Mouse (Mus musculus): ENCODE results near the gene Gm8297. TPM values are rescaled to one million over a fixed set of nuclear protein-coding genes. Genes with fewer than 3 reads are reported as not detected.
"Not testable (repeated sequence)": the region's sequence is repeated elsewhere in the genome, so short reads cannot be mapped to it uniquely, and the experiment has no call there.

Gene Gm8297
- polyA plus RNA-seq (2015; fragmentation: Nextera tagmentation; extraction: Ambion mirVana): not detected in 2 replicates

DNA sequence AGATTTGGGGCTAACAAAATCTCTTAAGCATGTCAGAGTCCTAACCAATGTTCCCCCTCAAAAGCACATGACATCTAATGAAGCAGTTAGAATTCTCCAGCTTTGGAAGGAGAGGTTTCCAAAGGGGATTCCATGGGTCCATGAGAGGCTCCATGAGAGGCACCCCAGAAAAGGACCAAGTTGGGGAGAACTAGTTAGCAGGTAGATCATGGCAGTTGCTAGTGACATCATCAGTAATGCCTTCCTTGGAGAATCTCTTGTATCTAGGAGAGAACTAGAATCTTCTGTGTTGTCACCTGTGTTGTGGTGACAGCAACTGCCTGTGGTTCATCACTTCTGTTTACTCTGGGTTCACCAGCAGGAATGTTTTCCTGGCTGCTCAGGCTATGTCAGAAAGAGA is at the start of gene Gm8297:
Gene Gm8297 (plus strand): TSS at position 301 of the 400 bp plus-strand sequence.
- not testable (repeated sequence) for H3K36me3 ChIP-seq; H3K27me3 ChIP-seq; H3K9ac ChIP-seq; H3K4me2 ChIP-seq; H3K9me3 ChIP-seq; ATAC-seq (ENCODE audit: low FRiP score); H3K4me1 ChIP-seq (replicated peaks); H3K4me3 ChIP-seq; H3K27ac ChIP-seq

DNA sequence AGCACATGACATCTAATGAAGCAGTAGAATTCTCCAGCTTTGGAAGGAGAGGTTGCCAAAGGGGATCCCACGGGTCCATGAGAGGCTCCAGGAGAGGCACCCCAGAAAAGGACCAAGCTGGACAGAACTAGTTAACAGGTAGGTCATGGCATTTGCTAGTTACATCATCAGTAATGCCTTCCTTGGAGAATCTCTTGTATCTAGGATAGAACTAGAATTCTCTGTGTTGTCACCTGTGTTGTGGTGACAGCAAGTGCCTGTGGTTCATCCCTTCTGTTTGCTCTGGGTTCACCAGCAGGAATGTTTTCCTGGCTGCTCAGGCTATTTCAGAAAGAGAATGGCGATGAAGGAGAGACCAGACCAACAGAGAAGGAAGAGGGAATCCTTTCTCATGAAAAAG is 31.9 kb downstream of the Gm8297 start, which contains the start of gene Gm3298:
Gene Gm3298 (plus strand): TSS at position 301 of the 400 bp plus-strand sequence.
- H3K36me3 ChIP-seq: not testable (repeated sequence)
- 57% methylated on average over 1 of the region's 2 CpGs for WGBS

More for the DNA sequence above, 31.9 kb downstream of the Gm8297 start, which contains the start of gene Gm3298:
- not testable (repeated sequence) for H3K4me1 ChIP-seq (replicated peaks); H3K27me3 ChIP-seq; H3K4me2 ChIP-seq; H3K4me3 ChIP-seq; ATAC-seq (ENCODE audit: low FRiP score); H3K9ac ChIP-seq; H3K9me3 ChIP-seq; H3K27ac ChIP-seq

Other genes with a start within 250 kb of the Gm8297 start
- not detected in 2 replicates for gene Gm9602, start 207.6 kb upstream of the Gm8297 start, polyA plus RNA-seq (2015; fragmentation: Nextera tagmentation; extraction: Ambion mirVana)
- not detected in 2 replicates for gene Gm3269, start 145.8 kb upstream of the Gm8297 start, polyA plus RNA-seq (2015; fragmentation: Nextera tagmentation; extraction: Ambion mirVana)
- 2.7 and 3.4 TPM in 2 replicates for gene Gm3264, start 128.4 kb upstream of the Gm8297 start, polyA plus RNA-seq (2015; fragmentation: Nextera tagmentation; extraction: Ambion mirVana)
- not detected in 2 replicates for gene Gm3278, start 91.5 kb upstream of the Gm8297 start, polyA plus RNA-seq (2015; fragmentation: Nextera tagmentation; extraction: Ambion mirVana)
- not detected in 2 replicates for gene Gm3298, start 32.0 kb downstream of the Gm8297 start, polyA plus RNA-seq (2015; fragmentation: Nextera tagmentation; extraction: Ambion mirVana)
- 0.10 TPM in 1 of 2 replicates, not detected in the other for gene 4930555G01Rik, start 66.7 kb downstream of the Gm8297 start, polyA plus RNA-seq (2015; fragmentation: Nextera tagmentation; extraction: Ambion mirVana)
- gene Gm8281, start 87.1 kb downstream of the Gm8297 start, polyA plus RNA-seq (2015; fragmentation: Nextera tagmentation; extraction: Ambion mirVana): 8.3 and 8.5 TPM in 2 replicates
- not detected in 2 replicates for gene Gm8279, start 147.6 kb downstream of the Gm8297 start, polyA plus RNA-seq (2015; fragmentation: Nextera tagmentation; extraction: Ambion mirVana)
- not detected in 2 replicates for gene Gm3317, start 180.6 kb downstream of the Gm8297 start, polyA plus RNA-seq (2015; fragmentation: Nextera tagmentation; extraction: Ambion mirVana)
- not detected in 2 replicates for gene Gm8271, start 201.9 kb downstream of the Gm8297 start, polyA plus RNA-seq (2015; fragmentation: Nextera tagmentation; extraction: Ambion mirVana)

All from hindbrain, embryonic 13.5 days (tissue).